Mouse (Mus musculus) heart, postnatal 0 days (tissue): Measurements from ENCODE around the gene Olfr51. TPM values are rescaled to one million over a fixed set of nuclear protein-coding genes. Genes with fewer than 3 reads are reported as not detected.

Experiments used
- ATAC-seq: fragments of 200-750 bp; cut with Nextera tagmentation; 2 replicates; pipeline ENCODE4 v1.8.0; 2017; ENCODE audit warnings: low read depth, moderate number of reproducible peaks, moderate library complexity; ENCODE audit not compliant: insufficient read depth
- DNase-seq: peaks from one replicate; pipeline ENCODE4 v3.0.0-alpha.2; 2016; ENCODE audit warnings: low spot score
- H3K27ac ChIP-seq: fragments of 300-500 bp; sonication (generic); 2 replicates; pipeline ENCODE4 v1.5.1; 2014; ENCODE audit warnings: low read depth, mild to moderate bottlenecking
- H3K27me3 ChIP-seq: fragments of 300-500 bp; sonication (generic); 2 replicates; pipeline ENCODE4 v1.6.1; 2014; ENCODE audit warnings: low read length, mixed read lengths; ENCODE audit not compliant: control insufficient read depth, insufficient read depth
- H3K36me3 ChIP-seq: fragments of 300-500 bp; sonication (generic); replicated peaks from 2 replicates; pipeline ENCODE4 v1.6.1; 2014; ENCODE audit warnings: low read length, mixed read lengths; ENCODE audit not compliant: control insufficient read depth, insufficient read depth
- H3K4me1 ChIP-seq: fragments of 300-500 bp; sonication (generic); 2 replicates; pipeline ENCODE4 v1.6.1; 2014; ENCODE audit warnings: antibody characterized with exemption; ENCODE audit not compliant: control insufficient read depth, insufficient read depth
- H3K4me2 ChIP-seq: fragments of 300-500 bp; sonication (generic); 2 replicates; pipeline ENCODE4 v1.6.1; 2014; ENCODE audit warnings: low read depth, mild to moderate bottlenecking, low read length, moderate library complexity
- H3K4me3 ChIP-seq: fragments of 300-500 bp; sonication (generic); 2 replicates; pipeline ENCODE4 v1.5.1; 2014; ENCODE audit warnings: low read depth, low read length
- H3K9ac ChIP-seq: fragments of 300-500 bp; sonication (generic); replicated peaks from 2 replicates; pipeline ENCODE4 v1.6.1; 2014; ENCODE audit warnings: low read depth, low read length, mixed read lengths
- H3K9me3 ChIP-seq: fragments of 300-500 bp; sonication (generic); replicated peaks from 2 replicates; pipeline ENCODE4 v1.6.1; 2016; ENCODE audit warnings: low read length; ENCODE audit not compliant: control insufficient read depth
- CTCF ChIP-seq: IDR thresholded peaks from 2 replicates; pipeline ENCODE4 v1.5.1; 2016; ENCODE audit warnings: antibody characterized with exemption, control low read depth, low read depth
- EP300 ChIP-seq: IDR thresholded peaks from 2 replicates; pipeline ENCODE4 v1.6.1; 2016; ENCODE audit warnings: antibody characterized with exemption, low read depth
- WGBS: fragments of 180-500 bp; shearing (Covaris S2); extraction: QIAGEN DNeasy Blood & Tissue Kit; methylation state at CpG from one replicate; pipeline ENCODE4 v1.1.7; 2014; 5-methylcytosine and 5-hydroxymethylcytosine counted together
- polyA plus RNA-seq: library from polyadenylated mRNA; unstranded; fragments of >200 nt; fragmentation: Nextera tagmentation; extraction: Ambion mirVana; gene quantifications from 2 replicates; pipeline ENCODE4 v1.2.1, GENCODE M21; 2015
- total RNA-seq: library from RNA; depleted of rRNA; stranded (reverse); fragments of >200 nt; gene quantifications from 2 replicates; pipeline ENCODE4 v1.2.3, GENCODE M21; 2014; ENCODE audit warnings: low replicate concordance; rRNA removed

Olfr51 gene
- total RNA-seq, result not detected in 2 replicates
- polyA plus RNA-seq, result not detected in 2 replicates

DNA sequence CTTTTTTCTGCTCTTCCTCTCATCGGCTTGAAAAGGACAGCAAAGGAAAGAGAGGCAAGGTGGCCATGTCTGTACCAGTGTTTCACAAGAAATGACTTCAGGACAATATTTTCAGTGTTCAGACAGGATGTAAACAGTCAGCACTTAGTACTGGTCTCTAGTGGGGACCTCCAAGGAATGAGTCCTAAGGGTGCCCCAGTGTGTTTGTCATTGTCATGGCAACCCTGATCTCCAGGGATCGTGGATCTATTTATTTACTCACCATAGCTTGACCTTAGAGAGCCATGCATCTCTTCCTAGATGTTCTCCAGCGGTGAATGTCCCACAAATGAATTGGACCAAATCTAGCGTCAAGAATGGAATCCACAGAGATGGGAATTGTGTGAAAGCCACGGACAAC, at the start of gene Olfr51:
Olfr51 (plus strand) TSS at position 301 of the 400 bp plus-strand sequence.
- Histone ChIP-seq H3K4me3 (no peak within 1 kb of the TSS), H3K4me2 (no peak within 1 kb of the TSS), H3K9me3 (no peaks in the 10 kb centered on the region), H3K27me3 (no peaks in the 10 kb centered on the region), H3K27ac (no peak within 1 kb of the TSS), H3K36me3 (no peaks in the 10 kb centered on the region), H3K4me1 (no peaks in the 10 kb centered on the region), H3K9ac (no peak within 1 kb of the TSS)
- DNase-seq (no peak), ATAC-seq (no peak)
- no peak for TF ChIP-seq CTCF
- 62% methylated on average over 5 of the region's 5 CpGs for WGBS

DNA sequence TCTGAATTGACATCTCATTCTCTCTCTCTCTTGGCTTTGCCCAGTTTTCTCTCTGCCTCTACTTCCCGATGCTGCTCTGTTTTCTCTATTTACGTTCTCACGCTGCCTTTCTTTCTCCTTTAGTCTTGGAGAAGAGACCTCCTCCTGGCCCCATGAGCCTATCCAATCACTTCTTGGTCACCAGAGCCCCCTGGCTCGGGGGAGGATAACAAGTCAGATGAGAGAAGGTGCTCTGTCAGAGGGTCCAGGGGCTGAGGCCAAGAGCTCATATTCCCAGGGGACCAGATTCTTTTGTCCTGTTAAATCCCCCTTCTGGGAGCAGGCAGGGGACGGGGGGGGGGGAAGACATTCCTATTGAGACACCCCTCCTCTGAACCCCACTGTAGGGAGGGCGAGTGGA, 49.7 kb upstream of the Olfr51 start, which contains the start of gene Prop1:
Prop1 (minus strand) TSS at position 101 of the 400 bp plus-strand sequence.
- no peaks in the 10 kb centered on the region for H3K9me3 ChIP-seq
- no peaks in the 10 kb centered on the region for H3K36me3 ChIP-seq
- DNase-seq (no peak), ATAC-seq (no peak)
- H3K27me3 ChIP-seq, result peaks cover 22% of the 10 kb centered on the region
- no peaks in the 10 kb centered on the region for H3K4me1 ChIP-seq
- H3K27ac ChIP-seq, result no peak within 1 kb of the TSS
- H3K9ac ChIP-seq, result no peak within 1 kb of the TSS
- TF ChIP-seq CTCF (no peak), EP300 (no peak)
- 57% methylated on average over 6 of the region's 6 CpGs for WGBS
- H3K4me2 ChIP-seq, result no peak within 1 kb of the TSS
- no peak within 1 kb of the TSS for H3K4me3 ChIP-seq

DNA sequence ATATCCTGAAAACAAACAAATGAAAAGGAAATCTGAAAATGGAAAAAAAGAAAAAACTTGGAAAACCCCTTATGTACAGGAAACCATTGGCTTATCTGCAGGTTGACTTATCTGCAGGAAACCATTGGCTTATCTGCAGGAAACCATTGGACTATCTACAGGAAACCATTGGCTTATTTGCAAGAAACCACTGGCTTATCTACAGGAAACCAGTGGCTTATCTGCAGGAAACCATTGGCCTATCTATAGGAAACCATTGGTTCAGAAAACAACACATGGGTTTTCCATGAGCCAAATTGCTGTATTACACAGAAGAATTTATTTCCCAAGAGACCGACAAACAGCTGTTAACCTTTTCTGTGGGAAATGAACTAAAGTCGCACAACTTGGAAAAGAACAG, 38.5 kb upstream of the Olfr51 start:
- Histone ChIP-seq H3K36me3 (no peaks in the 10 kb centered on the region), H3K27me3 (peaks cover 2% of the 10 kb centered on the region; the same call in 1 of the 2 replicates), H3K9me3 (no peaks in the 10 kb centered on the region), H3K4me3 (no peak overlapping the region), H3K4me2 (no peak overlapping the region), H3K4me1 (no peaks in the 10 kb centered on the region), H3K27ac (no peak overlapping the region), H3K9ac (no peak overlapping the region)
- ATAC-seq, result peak; percentile 44
- TF ChIP-seq CTCF (no peak), EP300 (peak; percentile 95)
- WGBS, result 59% methylated on average over 2 of the region's 2 CpGs
- DNase-seq, result peak; percentile 9

DNA sequence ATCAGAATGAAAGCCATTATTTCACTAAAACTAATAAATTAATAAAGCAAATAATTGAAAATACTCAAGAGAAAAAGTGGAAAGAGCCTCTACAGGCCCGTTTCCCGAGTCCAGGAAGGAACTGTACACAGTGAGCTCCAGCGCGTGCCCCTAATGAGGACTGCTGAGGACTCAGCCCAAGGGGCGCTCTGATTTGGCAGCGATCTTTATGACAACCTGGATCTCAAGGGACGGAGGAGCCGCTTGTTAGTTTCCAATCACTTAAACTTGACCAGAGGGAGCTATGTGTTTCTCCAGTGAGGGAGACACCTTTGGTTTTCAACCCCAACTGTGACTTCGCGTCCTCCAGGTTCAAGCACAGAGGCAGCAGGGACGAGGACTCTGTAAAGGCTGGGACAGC, 37.2 kb upstream of the Olfr51 start, which contains the start of gene Olfr1378:
Olfr1378 (plus strand) TSS at position 301 of the 400 bp plus-strand sequence.
- no peak within 1 kb of the TSS for H3K9ac ChIP-seq
- no peaks in the 10 kb centered on the region for H3K9me3 ChIP-seq
- peaks cover 7% of the 10 kb centered on the region; the same call in 1 of the 2 replicates for H3K27me3 ChIP-seq
- DNase-seq (no peak), ATAC-seq (no peak)
- H3K4me3 ChIP-seq, result no peak within 1 kb of the TSS
- H3K4me2 ChIP-seq, result no peak within 1 kb of the TSS
- WGBS, result 85% methylated on average over 11 of the region's 11 CpGs
- H3K36me3 ChIP-seq, result no peaks in the 10 kb centered on the region
- TF ChIP-seq CTCF (no peak), EP300 (no peak)
- H3K27ac ChIP-seq, result no peak within 1 kb of the TSS
- no peaks in the 10 kb centered on the region for H3K4me1 ChIP-seq

- Histone ChIP-seq H3K27me3 (0 out of 2 replicates have a peak, but pooled peaks cover 14% of the 10 kb centered on the region), H3K4me1 (no peaks in the 10 kb centered on the region), H3K9me3 (no peaks in the 10 kb centered on the region), H3K4me3 (no peak overlapping the region), H3K4me2 (no peak overlapping the region), H3K36me3 (no peaks in the 10 kb centered on the region), H3K27ac (no peak overlapping the region), H3K9ac (no peak overlapping the region)
- no peak for ATAC-seq
- no peak for DNase-seq
- 67% methylated on average over 4 of the region's 4 CpGs for WGBS
- TF ChIP-seq EP300, result no peak
- TF ChIP-seq CTCF, result peak; percentile 20; the same call in 1 of the 2 replicates
Measured at GRCm38 (mm10) chr11:50977216-50977615, 26.2 kb upstream of the Olfr51 start.

- no peak within 1 kb of the TSS for H3K27ac ChIP-seq
- no peak within 1 kb of the TSS for H3K9ac ChIP-seq
- 77% methylated on average over 5 of the region's 5 CpGs for WGBS
- TF ChIP-seq EP300, result no peak
- TF ChIP-seq CTCF, result no peak
- DNase-seq, result no peak
- no peak for ATAC-seq
- H3K4me2 ChIP-seq, result no peak within 1 kb of the TSS
- H3K4me3 ChIP-seq, result no peak within 1 kb of the TSS
- H3K4me1 ChIP-seq, result no peaks in the 10 kb centered on the region
- H3K9me3 ChIP-seq, result no peaks in the 10 kb centered on the region
- no peaks in the 10 kb centered on the region for H3K36me3 ChIP-seq
- peaks cover 16% of the 10 kb centered on the region; the same call in 1 of the 2 replicates for H3K27me3 ChIP-seq
Measured at GRCm38 (mm10) chr11:50981667-50982066, 21.7 kb upstream of the Olfr51 start, which contains the start of gene Olfr1377. Gene Olfr1377 (plus strand): TSS chr11:50981967.
